Mouse (Mus musculus) ZHBTc4 (cell line): ENCODE measurements around the gene Gpc5.

Source experiments
- DNase-seq: peaks from one replicate; pipeline ENCODE4 v3.0.0-alpha.2; 2011; ENCODE audit warnings: low read depth, low spot score

Gpc5 gene

GRCm38 (mm10) chr14:115831219-115831755 lies 739.3 kb downstream of the Gpc5 start:
- DNase-seq: peak; percentile 78

GRCm38 (mm10) chr14:115831854-115832625 lies 740.0 kb downstream of the Gpc5 start:
- DNase-seq: no peak

GRCm38 (mm10) chr14:115843783-115844182 lies 751.8 kb downstream of the Gpc5 start:
- no peak for DNase-seq

DNA sequence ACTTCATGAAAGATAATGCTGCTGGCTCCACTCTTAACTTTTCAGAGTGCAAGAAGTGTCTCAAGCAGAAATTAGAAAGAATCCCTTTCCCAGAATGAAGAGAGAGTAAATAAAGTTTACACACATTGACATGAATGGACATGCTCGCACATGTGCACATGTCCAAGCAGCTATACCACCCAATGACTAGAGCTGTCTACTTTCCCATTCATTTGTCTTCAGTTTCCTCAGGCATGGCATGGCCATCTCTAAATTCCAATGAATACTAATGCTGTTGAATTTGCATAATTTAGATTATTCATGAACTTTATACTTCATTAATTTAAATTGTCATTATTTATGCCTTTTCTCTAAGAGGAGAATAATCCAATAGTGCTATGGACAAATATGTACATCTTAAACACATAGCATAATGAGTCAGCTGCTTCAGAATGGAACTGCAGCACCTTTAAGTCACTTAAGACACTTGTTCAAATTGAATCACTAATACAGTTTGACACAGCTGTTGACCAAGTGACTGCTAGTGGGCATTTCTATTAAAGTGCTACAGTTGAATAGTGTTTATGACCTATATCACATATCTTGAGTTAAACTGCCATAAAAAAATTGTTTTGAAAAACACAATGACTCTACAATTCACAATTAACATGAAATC lies 752.9 kb downstream of the Gpc5 start:
- no peak for DNase-seq

- DNase-seq: no peak
Observed at GRCm38 (mm10) chr14:115869127-115869526, 777.1 kb downstream of the Gpc5 start.

GRCm38 (mm10) chr14:115976062-115976461 lies 884.0 kb downstream of the Gpc5 start:
- no peak for DNase-seq

GRCm38 (mm10) chr14:115979233-115979632 lies 887.2 kb downstream of the Gpc5 start:
- no peak for DNase-seq

- DNase-seq: no peak
Observed at GRCm38 (mm10) chr14:115990764-115991163, 898.7 kb downstream of the Gpc5 start.

- no peak for DNase-seq
Observed at GRCm38 (mm10) chr14:115993520-115994106, 901.6 kb downstream of the Gpc5 start.

DNA sequence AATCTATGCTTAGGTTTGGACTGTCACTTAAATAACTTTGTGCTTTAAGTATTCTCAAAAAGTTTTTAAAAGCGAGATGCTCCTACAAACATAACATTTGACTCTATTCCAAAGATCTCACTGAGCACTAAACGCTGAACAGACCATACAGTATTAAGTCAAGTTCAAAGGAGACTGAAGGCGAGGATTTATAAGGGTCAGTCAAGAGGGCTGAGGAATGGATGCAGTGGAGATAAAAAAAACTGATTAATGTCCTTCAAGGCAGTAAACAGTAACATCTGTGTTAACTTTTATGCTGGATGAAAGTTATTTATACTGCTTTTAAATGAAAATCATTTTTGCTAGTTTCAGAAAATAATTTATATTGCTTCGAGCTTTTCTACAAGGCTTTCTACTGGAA lies 906.9 kb downstream of the Gpc5 start:
- no peak for DNase-seq

- DNase-seq: no peak
Observed at GRCm38 (mm10) chr14:116087010-116087409, 995.0 kb downstream of the Gpc5 start.

DNA sequence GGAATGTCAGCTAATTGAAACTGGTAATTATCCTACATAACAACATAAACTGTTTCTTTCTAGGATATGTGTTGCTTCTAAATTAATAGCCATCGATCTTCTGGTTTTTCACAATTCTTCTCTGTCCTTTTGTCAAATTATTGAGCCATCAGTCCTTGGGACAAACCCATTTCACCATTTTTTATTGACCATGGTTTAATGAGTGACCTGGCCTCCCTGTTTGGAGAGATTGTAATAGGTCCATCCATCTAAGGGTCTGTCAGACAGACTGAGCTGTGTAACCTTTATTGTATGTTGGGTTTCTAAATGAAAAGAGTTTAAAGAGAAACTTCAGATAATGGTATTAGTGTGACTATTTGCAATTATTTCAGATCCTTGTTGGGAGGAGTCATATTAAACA lies 1035.9 kb downstream of the Gpc5 start:
- no peak for DNase-seq

- DNase-seq: no peak
Observed at GRCm38 (mm10) chr14:116137330-116137729, 1045.3 kb downstream of the Gpc5 start.

GRCm38 (mm10) chr14:116137772-116138171 lies 1045.8 kb downstream of the Gpc5 start:
- DNase-seq: no peak

DNA sequence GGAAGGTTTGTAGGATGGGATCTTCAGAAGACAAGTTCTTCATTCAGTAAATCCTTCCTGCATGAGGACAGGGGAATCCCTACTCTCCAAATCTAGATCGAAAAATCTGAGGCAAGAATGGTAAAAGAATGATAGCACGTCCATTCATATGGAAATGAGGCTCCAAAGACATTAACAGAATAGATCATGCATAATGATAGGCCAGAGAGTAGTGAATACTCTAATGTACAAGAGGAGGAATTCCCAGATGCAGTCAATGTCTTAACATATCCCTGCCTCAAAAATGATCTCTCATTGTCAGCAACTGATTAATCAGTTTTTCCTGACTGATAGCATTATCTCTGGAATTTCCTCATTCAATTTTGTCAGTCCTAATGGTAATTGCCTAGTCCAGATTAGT lies 1070.6 kb downstream of the Gpc5 start:
- DNase-seq: no peak

DNA sequence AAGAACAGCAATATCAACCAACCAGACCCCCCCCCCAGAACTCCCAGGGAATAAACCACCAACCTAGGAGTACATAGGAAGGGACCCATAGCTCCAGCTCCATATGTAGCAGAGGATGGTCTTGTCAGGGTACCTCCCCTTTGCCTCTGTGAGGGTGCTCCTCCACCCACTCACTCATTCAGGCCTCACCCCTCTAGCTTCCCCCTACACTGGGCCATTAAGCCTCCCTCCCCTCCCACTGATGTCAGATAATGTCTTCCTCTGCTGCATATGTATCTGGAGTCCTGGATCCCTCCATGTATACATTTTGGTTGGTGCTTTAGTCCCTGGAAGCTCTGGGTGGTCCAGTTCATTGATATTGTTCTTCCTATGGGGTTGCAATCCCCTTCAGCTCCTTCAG lies 1075.4 kb downstream of the Gpc5 start:
- no peak for DNase-seq

DNA sequence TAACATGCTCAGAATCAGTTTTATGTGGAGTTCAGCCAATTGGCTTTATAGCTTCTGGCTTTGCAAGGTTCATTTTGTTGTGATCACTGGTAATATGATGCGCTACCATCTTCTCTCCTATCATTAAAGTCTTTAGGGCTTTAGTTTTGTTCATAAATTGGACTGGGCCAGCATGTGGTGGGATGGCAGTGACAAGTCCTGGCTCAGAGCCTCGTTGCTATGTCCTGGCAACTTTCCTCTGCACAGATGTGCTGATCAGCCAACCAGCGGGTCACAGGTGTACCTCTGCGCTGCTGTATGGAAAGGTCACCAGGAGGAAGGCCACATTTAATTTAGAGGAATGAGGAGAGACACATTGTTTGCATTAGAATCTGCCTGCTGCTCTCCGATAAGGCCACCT lies 1077.1 kb downstream of the Gpc5 start:
- DNase-seq: no peak

- DNase-seq: no peak
Observed at GRCm38 (mm10) chr14:116186981-116187380, 1095.0 kb downstream of the Gpc5 start.

DNA sequence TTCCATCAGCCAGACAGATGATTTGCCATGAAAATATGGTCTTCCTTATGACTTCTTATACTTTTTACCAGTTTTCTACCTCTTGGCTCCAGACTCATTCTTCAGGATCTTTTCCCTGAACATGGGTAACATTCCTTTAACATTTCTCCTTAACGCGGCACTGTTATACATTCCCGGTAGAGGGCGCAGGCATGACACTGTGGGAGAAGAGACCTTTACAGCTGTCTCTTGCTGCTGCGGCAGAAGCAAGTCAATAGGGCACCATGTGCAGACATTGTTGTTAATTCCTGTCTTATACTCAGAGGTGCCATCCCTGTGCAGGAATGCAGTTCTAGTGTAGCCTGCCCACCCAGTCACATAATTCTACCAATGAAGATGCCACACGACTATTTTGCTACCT lies 1115.0 kb downstream of the Gpc5 start:
- DNase-seq: peak; percentile 80

DNA sequence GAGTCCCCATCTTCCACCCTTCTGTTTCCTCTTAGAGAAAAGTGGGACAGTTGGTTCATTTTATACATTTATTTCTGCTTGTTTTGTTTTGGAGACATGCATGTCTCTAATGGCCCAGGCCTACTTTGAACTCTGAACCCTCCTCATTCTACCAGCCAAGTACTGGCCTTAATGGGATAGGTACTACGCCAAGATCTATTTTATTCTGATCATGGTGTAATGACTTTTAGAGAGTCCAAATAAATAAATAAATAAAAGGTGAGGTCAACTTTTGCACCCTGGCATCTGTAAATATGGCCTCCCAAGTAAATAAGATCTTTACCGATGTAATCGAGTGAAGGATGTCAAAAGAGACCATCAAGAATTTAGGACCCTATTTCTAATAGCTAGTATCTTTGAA lies 1116.6 kb downstream of the Gpc5 start:
- DNase-seq: no peak

DNA sequence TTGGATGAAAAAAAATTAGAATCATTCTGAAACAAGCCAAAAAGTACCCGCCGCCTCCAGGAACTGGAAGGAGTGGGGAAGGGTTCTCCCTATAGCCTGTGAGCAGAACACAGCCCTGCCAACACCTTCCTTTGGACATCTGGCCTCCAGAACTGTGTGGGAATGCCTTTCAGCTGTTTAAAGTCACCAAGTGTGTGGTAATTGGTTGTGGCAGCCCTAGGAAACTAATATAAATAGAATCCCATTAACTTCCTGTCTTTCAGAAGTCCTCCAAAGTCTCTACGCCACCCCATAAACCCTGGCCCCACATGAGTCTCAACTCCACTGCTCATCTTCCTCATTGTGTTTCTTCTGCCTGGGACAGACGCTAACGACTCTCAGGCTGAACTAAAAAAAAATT lies 1117.0 kb downstream of the Gpc5 start:
- no peak for DNase-seq

DNA sequence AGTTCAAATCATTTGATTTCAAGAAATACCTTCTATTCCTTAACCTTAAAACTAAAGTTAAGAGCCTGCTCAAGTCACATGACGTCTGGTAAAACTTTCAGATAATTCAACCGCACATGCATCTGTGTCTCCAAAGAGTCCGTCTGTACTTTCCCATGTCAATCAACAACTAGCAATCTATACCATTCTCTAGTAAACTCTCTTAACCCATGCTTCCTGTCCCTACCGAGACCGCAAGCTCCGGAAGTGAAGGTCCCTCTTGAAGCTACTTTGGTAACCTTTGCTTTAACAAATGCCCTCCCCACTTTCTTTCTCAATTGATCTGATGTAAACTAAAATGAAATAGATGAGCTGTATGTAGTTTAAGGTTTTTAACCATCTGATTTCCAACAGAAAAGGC lies 1118.3 kb downstream of the Gpc5 start:
- no peak for DNase-seq

DNA sequence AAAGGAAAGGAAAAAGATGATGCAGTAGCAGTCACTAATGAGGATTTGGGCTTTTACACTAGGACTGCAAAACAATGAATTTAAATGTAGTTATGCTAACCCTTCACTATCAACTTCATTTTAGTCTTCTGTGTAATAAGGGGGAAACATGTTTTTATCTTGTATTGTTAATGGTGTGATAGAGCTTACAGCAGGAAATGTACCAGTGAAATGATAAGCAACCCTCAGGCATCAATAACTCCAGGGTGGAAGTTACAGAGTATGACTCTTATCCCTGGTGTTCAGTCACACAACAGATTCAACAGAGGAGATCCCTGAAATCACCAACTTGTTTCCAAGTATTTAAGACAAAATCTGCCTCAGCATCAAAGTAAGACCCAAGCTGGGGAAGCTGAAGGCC lies 1120.0 kb downstream of the Gpc5 start:
- DNase-seq: no peak
